Mouse (Mus musculus) B cell, adult 2 months (primary cell): ENCODE measurements at regions not wholly inside any gene's neighbourhood (a gene's known extent, or its start where the extent isn't known, plus 50 kb on each side); places are given as distances from the start of the nearest gene placed in this dataset.

Source experiments
- DNase-seq, 2 experiments: peaks; one replicate each; pipeline ENCODE4 v3.0.0; 2022

GRCm38 (mm10) chr19:60032667-60033066 lies 89.2 kb upstream of the Rab11fip2 start:
- no peak for DNase-seq

- DNase-seq: no peak
These were observed 86.8 kb upstream of the Rab11fip2 start for GRCm38 (mm10) chr19:60030212-60030788.

- DNase-seq: no peak
These were observed 86.3 kb upstream of the Rab11fip2 start for GRCm38 (mm10) chr19:60029720-60030119.

GRCm38 (mm10) chr19:60015614-60016300 lies 72.3 kb upstream of the Rab11fip2 start:
- no peak for DNase-seq

- no peak for DNase-seq
These were observed 52.1 kb upstream of the Rab11fip2 start for GRCm38 (mm10) chr19:59995557-59995956.
